Mouse (Mus musculus) midbrain, embryonic 14.5 days (tissue): ENCODE results near the gene Neu1. TPM values are rescaled to one million over a fixed set of nuclear protein-coding genes. Genes with fewer than 3 reads are reported as not detected.

Experiments
- ATAC-seq: fragments of 200-750 bp; cut with Nextera tagmentation; 2 replicates; pipeline ENCODE4 v1.8.0; 2017; ENCODE audit warnings: moderate number of reproducible peaks, moderate library complexity; ENCODE audit not compliant: low FRiP score, low TSS enrichment
- DNase-seq: peaks from one replicate; pipeline ENCODE4 v3.0.0-alpha.2; 2015
- H3K27ac ChIP-seq: fragments of 300-500 bp; sonication (generic); replicated peaks from 2 replicates; pipeline ENCODE4 v1.5.1; 2014; ENCODE audit warnings: mild to moderate bottlenecking, low read depth, low read length, moderate library complexity
- H3K27me3 ChIP-seq: fragments of 300-500 bp; sonication (generic); 2 replicates; pipeline ENCODE4 v1.6.1; 2014; ENCODE audit warnings: low read length, control low read depth, mixed read lengths; ENCODE audit not compliant: control insufficient read depth, insufficient read depth
- H3K36me3 ChIP-seq: fragments of 300-500 bp; sonication (generic); 2 replicates; pipeline ENCODE4 v1.6.1; 2014; ENCODE audit warnings: low read length, control low read depth; ENCODE audit not compliant: control insufficient read depth, insufficient read depth
- H3K4me1 ChIP-seq: fragments of 300-500 bp; sonication (generic); 2 replicates; pipeline ENCODE4 v1.6.1; 2014; ENCODE audit warnings: mild to moderate bottlenecking, antibody characterized with exemption, low read length, control low read depth; ENCODE audit not compliant: control insufficient read depth, insufficient read depth
- H3K4me2 ChIP-seq: fragments of 300-500 bp; sonication (generic); 2 replicates; pipeline ENCODE4 v1.6.1; 2014; ENCODE audit warnings: mild to moderate bottlenecking, low read length, moderate library complexity
- H3K4me3 ChIP-seq: fragments of 300-500 bp; sonication (generic); replicated peaks from 2 replicates; pipeline ENCODE4 v1.5.1; 2014; ENCODE audit warnings: low read depth, low read length
- H3K9ac ChIP-seq: fragments of 300-500 bp; sonication (generic); replicated peaks from 2 replicates; pipeline ENCODE4 v1.6.1; 2014; ENCODE audit warnings: mild to moderate bottlenecking, low read length, moderate library complexity
- H3K9me3 ChIP-seq: fragments of 300-500 bp; sonication (generic); 2 replicates; pipeline ENCODE4 v1.6.1; 2016; ENCODE audit warnings: low read length, control low read depth, mixed read lengths; ENCODE audit not compliant: control insufficient read depth
- WGBS: fragments of 180-500 bp; shearing (Covaris S2); extraction: QIAGEN DNeasy Blood & Tissue Kit; methylation state at CpG from one replicate; pipeline ENCODE4 v1.1.7; 2014; 5-methylcytosine and 5-hydroxymethylcytosine counted together
- polyA plus RNA-seq: library from polyadenylated mRNA; unstranded; fragments of >200 nt; fragmentation: Nextera tagmentation; extraction: Ambion mirVana; gene quantifications from 2 replicates; pipeline ENCODE4 v1.2.1, GENCODE M21; 2014

Gene Neu1
- polyA plus RNA-seq, 1 experiment from 2014 or later, result 25.1 TPM

GRCm38 (mm10) chr17:34984218-34984617 lies 53.2 kb downstream of the Neu1 start:
- 78% methylated on average over 2 of the region's 2 CpGs for WGBS
- Histone ChIP-seq H3K27ac (no peak overlapping the region), H3K4me2 (no peak overlapping the region), H3K4me1 (peaks cover 12% of the 10 kb centered on the region), H3K4me3 (no peak overlapping the region), H3K36me3 (peaks cover 24% of the 10 kb centered on the region), H3K9me3 (no peaks in the 10 kb centered on the region), H3K27me3 (no peaks in the 10 kb centered on the region), H3K9ac (no peak overlapping the region)
- DNase-seq, result peak; percentile 73
- no peak for ATAC-seq

Other genes with a start within 250 kb of the Neu1 start
- gene C4b, start 187.4 kb upstream of the Neu1 start, polyA plus RNA-seq, result 0.09 TPM in 1 of 2 replicates, not detected in the other
- not detected in 2 replicates for gene Cyp21a1, start 126.7 kb upstream of the Neu1 start, polyA plus RNA-seq
- 32.1 and 39.3 TPM in 2 replicates for gene Stk19, start 94.3 kb upstream of the Neu1 start, polyA plus RNA-seq
- gene Dxo, start 94.2 kb upstream of the Neu1 start, polyA plus RNA-seq, result 66.6 and 68.6 TPM in 2 replicates
- 47.7 and 55.5 TPM in 2 replicates for gene Skiv2l, start 81.0 kb upstream of the Neu1 start, polyA plus RNA-seq
- gene Nelfe, start 80.9 kb upstream of the Neu1 start, polyA plus RNA-seq, result 75.5 and 85.3 TPM in 2 replicates
- gene Cfb, start 68.7 kb upstream of the Neu1 start, polyA plus RNA-seq, result 1.8 and 3.0 TPM in 2 replicates
- 3.0 and 6.8 TPM in 2 replicates for gene Zbtb12, start 51.8 kb upstream of the Neu1 start, polyA plus RNA-seq
- gene Gm20547, start 49.2 kb upstream of the Neu1 start, polyA plus RNA-seq, result not detected in 2 replicates
- gene C2, start 33.0 kb upstream of the Neu1 start, polyA plus RNA-seq, result 2.1 and 3.6 TPM in 2 replicates
- 91.6 and 97.0 TPM in 2 replicates for gene Ehmt2, start 32.8 kb upstream of the Neu1 start, polyA plus RNA-seq
- gene Slc44a4, start 16.8 kb upstream of the Neu1 start, polyA plus RNA-seq, result not detected in 2 replicates
- 0.17 and 0.53 TPM in 2 replicates for gene Hspa1b, start 28.0 kb downstream of the Neu1 start, polyA plus RNA-seq
- gene Gm20481, start 38.7 kb downstream of the Neu1 start, polyA plus RNA-seq, result 1.1 and 2.3 TPM in 2 replicates
- 5.6 and 8.1 TPM in 2 replicates for gene Hspa1a, start 40.9 kb downstream of the Neu1 start, polyA plus RNA-seq
- gene Hspa1l, start 41.5 kb downstream of the Neu1 start, polyA plus RNA-seq, result 1.6 and 2.3 TPM in 2 replicates
- gene Lsm2, start 50.6 kb downstream of the Neu1 start, polyA plus RNA-seq, result 103 and 110 TPM in 2 replicates
- 43.4 and 51.1 TPM in 2 replicates for gene Vars, start 69.7 kb downstream of the Neu1 start, polyA plus RNA-seq
- gene Vwa7, start 85.3 kb downstream of the Neu1 start, polyA plus RNA-seq, result 0.12 and 0.16 TPM in 2 replicates
- 2.0 and 2.2 TPM in 2 replicates for gene Sapcd1, start 96.8 kb downstream of the Neu1 start, polyA plus RNA-seq
- 2.1 and 2.8 TPM in 2 replicates for gene Msh5, start 115.5 kb downstream of the Neu1 start, polyA plus RNA-seq
- gene Clic1, start 118.7 kb downstream of the Neu1 start, polyA plus RNA-seq, result 17.7 and 22.8 TPM in 2 replicates
- gene Ddah2, start 127.8 kb downstream of the Neu1 start, polyA plus RNA-seq, result 375 and 392 TPM in 2 replicates
- gene Ly6g6c, start 134.1 kb downstream of the Neu1 start, polyA plus RNA-seq, result not detected in 2 replicates
- gene Mpig6b, start 134.9 kb downstream of the Neu1 start, polyA plus RNA-seq, result 0.11 and 0.21 TPM in 2 replicates
- 0.62 TPM in 1 of 2 replicates, not detected in the other for gene Ly6g6e, start 145.6 kb downstream of the Neu1 start, polyA plus RNA-seq
- 0.78 and 1.5 TPM in 2 replicates for gene Ly6g6d, start 146.8 kb downstream of the Neu1 start, polyA plus RNA-seq
- gene Ly6g6f, start 154.4 kb downstream of the Neu1 start, polyA plus RNA-seq, result not detected in 2 replicates
- gene Abhd16a, start 158.0 kb downstream of the Neu1 start, polyA plus RNA-seq, result 79.4 and 86.0 TPM in 2 replicates
- gene Ly6g5c, start 177.0 kb downstream of the Neu1 start, polyA plus RNA-seq, result not detected in 2 replicates
- gene Ly6g5b, start 184.2 kb downstream of the Neu1 start, polyA plus RNA-seq, result 1.3 TPM in 2 replicates
- gene Gpank1, start 190.2 kb downstream of the Neu1 start, polyA plus RNA-seq, result 24.2 and 25.4 TPM in 2 replicates
- gene Csnk2b, start 190.8 kb downstream of the Neu1 start, polyA plus RNA-seq, result 328 and 334 TPM in 2 replicates
- gene D17H6S53E, start 195.1 kb downstream of the Neu1 start, polyA plus RNA-seq, result 6.0 and 6.8 TPM in 2 replicates
- gene Apom, start 200.8 kb downstream of the Neu1 start, polyA plus RNA-seq, result 0.57 TPM in 1 of 2 replicates, not detected in the other
- 122 and 136 TPM in 2 replicates for gene Bag6, start 203.9 kb downstream of the Neu1 start, polyA plus RNA-seq
- 191 and 194 TPM in 2 replicates for gene Prrc2a, start 233.6 kb downstream of the Neu1 start, polyA plus RNA-seq
- gene Aif1, start 244.8 kb downstream of the Neu1 start, polyA plus RNA-seq, result 3.3 and 8.8 TPM in 2 replicates